Mouse (Mus musculus): ENCODE results near the gene Myrip. TPM values are rescaled to one million over a fixed set of nuclear protein-coding genes. Genes with fewer than 3 reads are reported as not detected.
A peak's percentile ranks its signal among the peaks of the same experiment; 100 is the strongest.

The Myrip gene
- polyA plus RNA-seq, 2 experiments from 2014 or later, result not detected

- no peak for ATAC-seq
Measured at GRCm38 (mm10) chr9:120338172-120338571, 36.9 kb downstream of the Myrip start.

GRCm38 (mm10) chr9:120339975-120340695 is 38.8 kb downstream of the Myrip start:
- ATAC-seq, result peak; percentile 98

- no peak for ATAC-seq
Measured at GRCm38 (mm10) chr9:120343123-120343790, 41.9 kb downstream of the Myrip start.

GRCm38 (mm10) chr9:120345651-120346151 is 44.4 kb downstream of the Myrip start:
- ATAC-seq, result no peak

GRCm38 (mm10) chr9:120349145-120349544 is 47.8 kb downstream of the Myrip start:
- ATAC-seq, result no peak

GRCm38 (mm10) chr9:120350346-120350745 is 49.0 kb downstream of the Myrip start:
- no peak for ATAC-seq

GRCm38 (mm10) chr9:120351061-120351460 is 49.7 kb downstream of the Myrip start:
- no peak for ATAC-seq

GRCm38 (mm10) chr9:120351474-120351873 is 50.2 kb downstream of the Myrip start:
- ATAC-seq, result no peak

- no peak for ATAC-seq
Measured at GRCm38 (mm10) chr9:120353036-120353435, 51.7 kb downstream of the Myrip start.

GRCm38 (mm10) chr9:120353967-120354366 is 52.7 kb downstream of the Myrip start:
- ATAC-seq, result no peak

GRCm38 (mm10) chr9:120354550-120355345 is 53.4 kb downstream of the Myrip start:
- ATAC-seq, result no peak

- no peak for ATAC-seq
Measured at GRCm38 (mm10) chr9:120356490-120356889, 55.2 kb downstream of the Myrip start.

- ATAC-seq, result no peak
Measured at GRCm38 (mm10) chr9:120358060-120358459, 56.7 kb downstream of the Myrip start.

GRCm38 (mm10) chr9:120360397-120361177 is 59.3 kb downstream of the Myrip start:
- ATAC-seq, result no peak

GRCm38 (mm10) chr9:120361656-120362055 is 60.3 kb downstream of the Myrip start:
- ATAC-seq, result no peak

- ATAC-seq, result no peak
Measured at GRCm38 (mm10) chr9:120362684-120363083, 61.4 kb downstream of the Myrip start.

GRCm38 (mm10) chr9:120364653-120365283 is 63.5 kb downstream of the Myrip start:
- no peak for ATAC-seq

GRCm38 (mm10) chr9:120367526-120367925 is 66.2 kb downstream of the Myrip start:
- ATAC-seq, result no peak

- ATAC-seq, result no peak
Measured at GRCm38 (mm10) chr9:120371633-120372032, 70.3 kb downstream of the Myrip start.

- no peak for ATAC-seq
Measured at GRCm38 (mm10) chr9:120372347-120372746, 71.0 kb downstream of the Myrip start.

- no peak for ATAC-seq
Measured at GRCm38 (mm10) chr9:120377726-120378125, 76.4 kb downstream of the Myrip start.

- ATAC-seq, result no peak
Measured at GRCm38 (mm10) chr9:120395188-120395587, 93.9 kb downstream of the Myrip start.
